ENCODE assay signal across 34 mouse cellular contexts in genomic region chr11:72471381-72471780, GRCm38 (mm10). TPM values are rescaled to one million over a fixed set of nuclear protein-coding genes. Genes with fewer than 3 reads are reported as not detected.
DNase-seq lines count a peak whose midpoint lies in the region; ATAC-seq and TF ChIP-seq lines count a peak whose summit lies in the region.
"Had no signal": no experiment of that assay in that cellular context is flagged by ENCODE, and none has a peak within 500 bp of the region (broad histone marks: within the 10 kb centered on the region; RNA-seq: fewer than 3 reads in every experiment).

No protein-coding gene starts in this region.

- TF ChIP-seq CTCF in hindbrain, postnatal 0 days (IDR thresholded peaks at IDR 0.05; ENCODE audit: low read depth): no peak
- TF ChIP-seq CTCF in lung, embryonic 14.5 days (IDR thresholded peaks at IDR 0.05; ENCODE audit: low read depth): no peak
- TF ChIP-seq CTCF in stomach, postnatal 0 days (IDR thresholded peaks at IDR 0.05; ENCODE audit: low read depth): no peak

- H3K36me3 ChIP-seq in hindbrain, postnatal 0 days (ENCODE audit: insufficient read depth, low read length): no peaks in the 10 kb centered on the region
- no peaks in the 10 kb centered on the region for H3K36me3 ChIP-seq in hindbrain, embryonic 11.5 days (ENCODE audit: control insufficient read depth, insufficient read depth, low read length)
- H3K36me3 ChIP-seq in lung, embryonic 14.5 days (ENCODE audit: insufficient read depth): no peaks in the 10 kb centered on the region
- no peaks in the 10 kb centered on the region for H3K36me3 ChIP-seq in stomach, embryonic 15.5 days
- no peaks in the 10 kb centered on the region for H3K36me3 ChIP-seq in stomach, postnatal 0 days (ENCODE audit: control insufficient read depth, insufficient read depth, low read length)
- H3K36me3 ChIP-seq: embryonic facial prominence, embryonic 13.5 days; forebrain, embryonic 10.5 days; forebrain, embryonic 15.5 days; heart, embryonic 13.5 days; liver, embryonic 15.5 days had no signal

- no peak overlapping the region for H3K27ac ChIP-seq in hindbrain, postnatal 0 days
- H3K27ac ChIP-seq in hindbrain, embryonic 11.5 days (ENCODE audit: low read depth, low read length): no peak overlapping the region
- H3K27ac ChIP-seq in lung, embryonic 14.5 days (ENCODE audit: low read depth): peak overlapping the region; percentile 89
- peak overlapping the region; percentile 36; the same call in 1 of the 2 replicates for H3K27ac ChIP-seq in stomach, embryonic 15.5 days
- no peak overlapping the region for H3K27ac ChIP-seq in stomach, postnatal 0 days (replicated peaks)
- H3K27ac ChIP-seq: embryonic facial prominence, embryonic 13.5 days; forebrain, embryonic 10.5 days; forebrain, embryonic 15.5 days; heart, adult 2 months; heart, embryonic 13.5 days; liver, embryonic 15.5 days; macrophage; midbrain, embryonic 13.5 days; neural tube, embryonic 15.5 days had no signal

- no peak overlapping the region for H3K4me2 ChIP-seq in hindbrain, postnatal 0 days (ENCODE audit: low read depth, low read length)
- H3K4me2 ChIP-seq in hindbrain, embryonic 11.5 days (replicated peaks; ENCODE audit: low read depth, low read length): no peak overlapping the region
- H3K4me2 ChIP-seq in lung, embryonic 14.5 days: no peak overlapping the region
- no peak overlapping the region for H3K4me2 ChIP-seq in stomach, embryonic 15.5 days
- H3K4me2 ChIP-seq in stomach, postnatal 0 days (replicated peaks; ENCODE audit: low read depth): no peak overlapping the region
- H3K4me2 ChIP-seq: embryonic facial prominence, embryonic 13.5 days; forebrain, embryonic 15.5 days; heart, embryonic 13.5 days; liver, embryonic 15.5 days; midbrain, embryonic 13.5 days; neural tube, embryonic 15.5 days had no signal

- no peak for TF ChIP-seq EP300 in stomach, postnatal 0 days (optimal IDR thresholded peaks at IDR 0.05)

- ATAC-seq in hindbrain, postnatal 0 days: no peak
- no peak for ATAC-seq in hindbrain, embryonic 11.5 days (ENCODE audit: low FRiP score)
- ATAC-seq in lung, embryonic 14.5 days (ENCODE audit: insufficient read depth): no peak
- no peak for ATAC-seq in stomach, embryonic 15.5 days (ENCODE audit: insufficient read depth, low FRiP score, low read depth)
- ATAC-seq in stomach, postnatal 0 days (ENCODE audit: low FRiP score, low TSS enrichment): no peak
- ATAC-seq: forebrain, embryonic 15.5 days; inflammation-experienced regulatory T-cells, adult 6 months; midbrain, embryonic 13.5 days had no signal

- 47% methylated on average over 6 of the region's 6 CpGs for WGBS in hindbrain, postnatal 0 days
- 85% methylated on average over 6 of the region's 6 CpGs for WGBS in hindbrain, embryonic 11.5 days
- WGBS in lung, embryonic 14.5 days: 72% methylated on average over 6 of the region's 6 CpGs
- WGBS in stomach, embryonic 15.5 days: 82% methylated on average over 6 of the region's 6 CpGs
- WGBS in stomach, postnatal 0 days: 76% methylated on average over 6 of the region's 6 CpGs

- peak; percentile 49 to 71 for DNase-seq in cerebellum, postnatal 14 days
- DNase-seq in cerebellum, adult 11 months: no peak
- peak; percentile 44 for DNase-seq in hindbrain, postnatal 0 days (ENCODE audit: low spot score)
- no peak for DNase-seq in hindbrain, embryonic 11.5 days (ENCODE audit: low spot score)
- no peak for DNase-seq in lung, embryonic 14.5 days
- DNase-seq in lung, postnatal 10 days: no peak
- no peak for DNase-seq in stomach, postnatal 0 days (ENCODE audit: low spot score)
- DNase-seq: adrenal gland, postnatal 10 days; cerebellum, adult 8-10 months; heart, adult 2 months; heart, postnatal 10 days; kidney, adult 2 months; kidney, postnatal 36 days; layer of hippocampus, postnatal 36 days; liver; retina, postnatal 1 day; right cerebral cortex, postnatal 14 days; thymus, adult 2 months; thymus, postnatal 36 days had no signal

- peaks cover 10% of the 10 kb centered on the region for H3K4me1 ChIP-seq in hindbrain, postnatal 0 days (ENCODE audit: insufficient read depth, low read length)
- H3K4me1 ChIP-seq in hindbrain, embryonic 11.5 days (replicated peaks; ENCODE audit: control insufficient read depth, insufficient read depth, low read length): peaks cover 4% of the 10 kb centered on the region
- H3K4me1 ChIP-seq in lung, embryonic 14.5 days (ENCODE audit: insufficient read depth): peaks cover 46% of the 10 kb centered on the region
- peaks cover 51% of the 10 kb centered on the region for H3K4me1 ChIP-seq in stomach, embryonic 15.5 days
- H3K4me1 ChIP-seq in stomach, postnatal 0 days (replicated peaks; ENCODE audit: control insufficient read depth, insufficient read depth): 0 out of 2 replicates have a peak, but pooled peaks cover 9% of the 10 kb centered on the region

- no peak overlapping the region for H3K9ac ChIP-seq in hindbrain, postnatal 0 days (replicated peaks; ENCODE audit: low read length)
- no peak overlapping the region for H3K9ac ChIP-seq in hindbrain, embryonic 11.5 days (ENCODE audit: low read depth, low read length)
- no peak overlapping the region for H3K9ac ChIP-seq in lung, embryonic 14.5 days
- H3K9ac ChIP-seq in stomach, embryonic 15.5 days: no peak overlapping the region
- no peak overlapping the region for H3K9ac ChIP-seq in stomach, postnatal 0 days (ENCODE audit: low read length)
- H3K9ac ChIP-seq: embryonic facial prominence, embryonic 13.5 days; forebrain, embryonic 15.5 days; heart, embryonic 13.5 days; liver, embryonic 15.5 days; midbrain, embryonic 13.5 days; neural tube, embryonic 15.5 days had no signal

- no peaks in the 10 kb centered on the region for H3K9me3 ChIP-seq in hindbrain, postnatal 0 days (ENCODE audit: low read length)
- no peaks in the 10 kb centered on the region for H3K9me3 ChIP-seq in hindbrain, embryonic 11.5 days (ENCODE audit: control insufficient read depth, low read length)
- H3K9me3 ChIP-seq in lung, embryonic 14.5 days (ENCODE audit: low read depth, low read length): no peaks in the 10 kb centered on the region
- no peaks in the 10 kb centered on the region for H3K9me3 ChIP-seq in stomach, embryonic 15.5 days
- H3K9me3 ChIP-seq in stomach, postnatal 0 days (ENCODE audit: control insufficient read depth, low read length): no peaks in the 10 kb centered on the region
- H3K9me3 ChIP-seq: embryonic facial prominence, embryonic 13.5 days; forebrain, embryonic 10.5 days; forebrain, embryonic 15.5 days; G1E; heart, embryonic 13.5 days; liver, embryonic 15.5 days; midbrain, embryonic 13.5 days; neural tube, embryonic 15.5 days had no signal

- no peaks in the 10 kb centered on the region for H3K27me3 ChIP-seq in hindbrain, postnatal 0 days (ENCODE audit: insufficient read depth, low read length)
- H3K27me3 ChIP-seq in hindbrain, embryonic 11.5 days (ENCODE audit: control insufficient read depth, insufficient read depth, low read length): no peaks in the 10 kb centered on the region
- no peaks in the 10 kb centered on the region for H3K27me3 ChIP-seq in lung, embryonic 14.5 days (ENCODE audit: insufficient read depth, low read length)
- no peaks in the 10 kb centered on the region for H3K27me3 ChIP-seq in stomach, embryonic 15.5 days (replicated peaks)
- no peaks in the 10 kb centered on the region for H3K27me3 ChIP-seq in stomach, postnatal 0 days (ENCODE audit: control insufficient read depth, insufficient read depth, low read length)
- H3K27me3 ChIP-seq: embryonic facial prominence, embryonic 13.5 days; forebrain, embryonic 15.5 days; heart, embryonic 13.5 days; liver, embryonic 15.5 days; midbrain, embryonic 13.5 days; neural tube, embryonic 15.5 days had no signal

- H3K4me3 ChIP-seq in hindbrain, postnatal 0 days (ENCODE audit: low read length): no peak overlapping the region
- H3K4me3 ChIP-seq in hindbrain, embryonic 11.5 days (ENCODE audit: low read depth, low read length): no peak overlapping the region
- H3K4me3 ChIP-seq in lung, embryonic 14.5 days (ENCODE audit: low read depth, low read length): no peak overlapping the region
- H3K4me3 ChIP-seq in stomach, embryonic 15.5 days (replicated peaks): no peak overlapping the region
- H3K4me3 ChIP-seq in stomach, postnatal 0 days (ENCODE audit: low read depth, low read length): no peak overlapping the region
- H3K4me3 ChIP-seq: embryonic facial prominence, embryonic 13.5 days; forebrain, embryonic 10.5 days; forebrain, embryonic 15.5 days; heart, adult 2 months; heart, embryonic 13.5 days; liver, embryonic 15.5 days; midbrain, embryonic 13.5 days; neural tube, embryonic 15.5 days had no signal

RNA-seq across cellular contexts. Expression of gene Spns2, which starts 18.3 kb away (rescaled TPM):
- total RNA-seq in hindbrain, postnatal 0 days (2014; rRNA removed): 58.5 and 66.0 TPM in 2 replicates
- 7.0 and 7.2 TPM in 2 replicates for polyA plus RNA-seq in hindbrain, postnatal 0 days (2015; fragmentation: Nextera tagmentation; extraction: Ambion mirVana)
- polyA plus RNA-seq in hindbrain, embryonic 11.5 days (2014; fragmentation: Nextera tagmentation; extraction: Ambion mirVana): 5.3 and 6.2 TPM in 2 replicates
- 7.5 and 8.5 TPM in 2 replicates for polyA plus RNA-seq in lung, embryonic 14.5 days (2014; fragmentation: Nextera tagmentation; extraction: Ambion mirVana)
- polyA plus RNA-seq in stomach, embryonic 15.5 days (2015; fragmentation: Nextera tagmentation; extraction: Ambion mirVana): 4.2 and 6.0 TPM in 2 replicates
- polyA plus RNA-seq in stomach, postnatal 0 days (2015; fragmentation: Nextera tagmentation; extraction: Ambion mirVana): 23.6 and 29.6 TPM in 2 replicates
- polyA plus RNA-seq: inflammation-experienced regulatory T-cells, adult 6 months; macrophage had no signal

RNA-seq across cellular contexts. Expression of gene Mybbp1a, which starts 30.2 kb away (rescaled TPM):
- total RNA-seq in hindbrain, postnatal 0 days (2014; rRNA removed): 28.0 and 36.1 TPM in 2 replicates
- 61.5 and 68.7 TPM in 2 replicates for polyA plus RNA-seq in hindbrain, postnatal 0 days (2015; fragmentation: Nextera tagmentation; extraction: Ambion mirVana)
- polyA plus RNA-seq in hindbrain, embryonic 11.5 days (2014; fragmentation: Nextera tagmentation; extraction: Ambion mirVana): 112 and 145 TPM in 2 replicates
- polyA plus RNA-seq in lung, embryonic 14.5 days (2014; fragmentation: Nextera tagmentation; extraction: Ambion mirVana): 157 and 161 TPM in 2 replicates
- polyA plus RNA-seq in stomach, embryonic 15.5 days (2015; fragmentation: Nextera tagmentation; extraction: Ambion mirVana): 144 and 159 TPM in 2 replicates
- polyA plus RNA-seq in stomach, postnatal 0 days (2015; fragmentation: Nextera tagmentation; extraction: Ambion mirVana): 52.2 and 57.6 TPM in 2 replicates

RNA-seq across cellular contexts. Expression of gene Ggt6, which starts 36.1 kb away (rescaled TPM):
- total RNA-seq in hindbrain, postnatal 0 days (2014; rRNA removed): not detected in 2 replicates
- polyA plus RNA-seq in hindbrain, postnatal 0 days (2015; fragmentation: Nextera tagmentation; extraction: Ambion mirVana): not detected in 2 replicates
- not detected in 2 replicates for polyA plus RNA-seq in hindbrain, embryonic 11.5 days (2014; fragmentation: Nextera tagmentation; extraction: Ambion mirVana)
- polyA plus RNA-seq in lung, embryonic 14.5 days (2014; fragmentation: Nextera tagmentation; extraction: Ambion mirVana): not detected in 2 replicates
- polyA plus RNA-seq in stomach, embryonic 15.5 days (2015; fragmentation: Nextera tagmentation; extraction: Ambion mirVana): 4.7 and 4.8 TPM in 2 replicates
- 12.9 and 13.0 TPM in 2 replicates for polyA plus RNA-seq in stomach, postnatal 0 days (2015; fragmentation: Nextera tagmentation; extraction: Ambion mirVana)
- total RNA-seq: common myeloid progenitor, adult 5-6 weeks; heart, adult 2 months; heart, postnatal 10 days; hematopoietic stem cell, adult 5-6 weeks; layer of hippocampus, postnatal 36 days; megakaryocyte-erythroid progenitor cell, adult 5-6 weeks had no signal
- polyA plus RNA-seq: forebrain, embryonic 10.5 days; forebrain, embryonic 15.5 days; G1E; heart, embryonic 13.5 days; inflammation-experienced regulatory T-cells, adult 6 months; limb, embryonic 11.5 days; macrophage; midbrain, embryonic 13.5 days; neural tube, embryonic 15.5 days had no signal

RNA-seq across cellular contexts. Expression of gene Smtnl2, which starts 59.9 kb away (rescaled TPM):
- 13.0 and 19.1 TPM in 2 replicates for total RNA-seq in hindbrain, postnatal 0 days (2014; rRNA removed)
- polyA plus RNA-seq in hindbrain, postnatal 0 days (2015; fragmentation: Nextera tagmentation; extraction: Ambion mirVana): 8.7 and 9.7 TPM in 2 replicates
- polyA plus RNA-seq in hindbrain, embryonic 11.5 days (2014; fragmentation: Nextera tagmentation; extraction: Ambion mirVana): 4.7 and 8.7 TPM in 2 replicates
- polyA plus RNA-seq in lung, embryonic 14.5 days (2014; fragmentation: Nextera tagmentation; extraction: Ambion mirVana): 107 and 122 TPM in 2 replicates
- polyA plus RNA-seq in stomach, embryonic 15.5 days (2015; fragmentation: Nextera tagmentation; extraction: Ambion mirVana): 50.8 and 56.0 TPM in 2 replicates
- polyA plus RNA-seq in stomach, postnatal 0 days (2015; fragmentation: Nextera tagmentation; extraction: Ambion mirVana): 25.8 and 26.9 TPM in 2 replicates
- polyA plus RNA-seq: G1E; inflammation-experienced regulatory T-cells, adult 6 months; macrophage had no signal

Comparison
In these comparisons a context has a peak if more than half of its experiments do, and no peak if none do; other contexts are left out.
1. DNase-seq: peak in cerebellum, postnatal 14 days (2 of 2) and hindbrain, postnatal 0 days (single experiment); none in cerebellum, adult 11 months (single experiment), hindbrain, embryonic 11.5 days (single experiment), lung, embryonic 14.5 days (single experiment), lung, postnatal 10 days (single experiment) and stomach, postnatal 0 days (single experiment).
2. H3K27ac ChIP-seq: peak in lung, embryonic 14.5 days (single experiment) and stomach, embryonic 15.5 days (single experiment); none in hindbrain, postnatal 0 days (single experiment), hindbrain, embryonic 11.5 days (single experiment) and stomach, postnatal 0 days (single experiment).